Mouse (Mus musculus) midbrain, embryonic 11.5 days (tissue): ENCODE measurements around the gene Prkcd. TPM values are rescaled to one million over a fixed set of nuclear protein-coding genes. Genes with fewer than 3 reads are reported as not detected.

Experiments used
- ATAC-seq: fragments of 200-750 bp; cut with Nextera tagmentation; 2 replicates; pipeline ENCODE4 v1.8.0; 2017; ENCODE audit warnings: moderate TSS enrichment, moderate library complexity; ENCODE audit not compliant: low FRiP score
- DNase-seq: peaks from one replicate; pipeline ENCODE4 v3.0.0; 2015; ENCODE audit warnings: low spot score; ENCODE audit errors: missing footprints
- H3K27ac ChIP-seq: fragments of 300-500 bp; sonication (generic); 2 replicates; pipeline ENCODE4 v1.5.1; 2014; ENCODE audit warnings: low read depth, low read length
- H3K27me3 ChIP-seq: fragments of 300-500 bp; sonication (generic); 2 replicates; pipeline ENCODE4 v1.6.1; 2014; ENCODE audit warnings: mild to moderate bottlenecking, low read length, moderate library complexity, mixed read lengths; ENCODE audit not compliant: control insufficient read depth, insufficient read depth
- H3K36me3 ChIP-seq: fragments of 300-500 bp; sonication (generic); 2 replicates; pipeline ENCODE4 v1.6.1; 2014; ENCODE audit warnings: mild to moderate bottlenecking, low read length, moderate library complexity, mixed read lengths; ENCODE audit not compliant: control insufficient read depth, insufficient read depth
- H3K4me1 ChIP-seq: fragments of 300-500 bp; sonication (generic); 2 replicates; pipeline ENCODE4 v1.6.1; 2014; ENCODE audit warnings: low read length; ENCODE audit not compliant: control insufficient read depth, insufficient read depth
- H3K4me2 ChIP-seq: fragments of 300-500 bp; sonication (generic); 2 replicates; pipeline ENCODE4 v1.6.1; 2014; ENCODE audit warnings: mild to moderate bottlenecking, moderate library complexity
- H3K4me3 ChIP-seq: fragments of 300-500 bp; sonication (generic); 2 replicates; pipeline ENCODE4 v1.5.1; 2014; ENCODE audit warnings: low read depth, low read length
- H3K9ac ChIP-seq: fragments of 300-500 bp; sonication (generic); 2 replicates; pipeline ENCODE4 v1.6.1; 2014; ENCODE audit warnings: low read length
- H3K9me3 ChIP-seq: fragments of 300-500 bp; sonication (generic); 2 replicates; pipeline ENCODE4 v1.6.1; 2016; ENCODE audit warnings: low read length; ENCODE audit not compliant: control insufficient read depth
- WGBS: fragments of 180-500 bp; shearing (Covaris S2); extraction: QIAGEN DNeasy Blood & Tissue Kit; methylation state at CpG from one replicate; pipeline ENCODE4 v1.1.7; 2014; 5-methylcytosine and 5-hydroxymethylcytosine counted together
- polyA plus RNA-seq: library from polyadenylated mRNA; unstranded; fragments of >200 nt; fragmentation: Nextera tagmentation; extraction: Ambion mirVana; gene quantifications from 2 replicates; pipeline ENCODE4 v1.2.1, GENCODE M21; 2014

The Prkcd gene
- polyA plus RNA-seq = 17.6 and 20.1 TPM in 2 replicates

DNA sequence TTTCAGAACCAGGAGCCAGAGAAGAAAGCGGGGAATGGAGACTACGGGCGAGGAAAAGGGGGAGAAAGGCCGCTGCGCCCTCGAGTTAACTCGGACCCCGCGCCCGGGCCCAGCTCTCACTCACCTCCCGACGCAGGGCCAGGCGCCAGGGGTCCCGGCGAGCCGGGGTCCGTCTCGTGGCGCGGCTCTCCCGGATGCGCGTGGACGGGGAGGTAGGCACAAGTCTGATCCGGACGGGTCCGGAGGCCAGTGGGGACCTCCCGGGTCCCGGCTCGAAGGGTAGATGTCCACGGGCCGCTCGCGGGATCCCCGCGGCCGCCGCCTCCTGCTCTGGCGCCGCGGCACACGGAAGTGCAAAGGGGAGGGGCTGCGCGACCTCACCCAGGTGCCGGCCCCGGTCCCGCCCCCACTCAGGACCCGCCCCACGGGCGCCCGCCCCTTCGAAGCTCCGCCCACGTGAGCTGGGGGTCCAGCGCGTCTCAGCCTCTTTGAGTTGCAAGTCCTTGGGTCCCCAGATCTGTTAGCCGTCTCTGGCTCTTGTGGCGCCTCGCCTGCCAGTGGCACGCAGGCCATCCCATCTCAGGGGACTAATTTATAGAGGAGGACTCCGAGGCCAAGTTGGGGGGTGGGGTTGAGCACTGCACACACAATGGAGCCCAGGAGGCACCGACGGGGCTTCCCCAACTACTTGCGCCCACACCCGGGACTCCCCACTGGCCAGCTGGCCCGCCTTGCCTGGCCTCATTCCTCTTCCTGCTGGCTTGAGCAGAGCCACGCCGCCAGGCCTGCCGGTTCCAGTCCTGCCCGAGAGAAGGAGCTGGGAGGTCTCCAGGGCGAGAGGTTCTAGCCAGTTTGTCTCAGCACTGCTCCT lies at the start of gene Prkcd:
TSS of gene Prkcd (minus strand) at position 355 of the 871 bp plus-strand sequence.
- no peaks in the 10 kb centered on the region for H3K9me3 ChIP-seq
- ATAC-seq (peak; percentile 58), DNase-seq (peak; percentile 95)
- peak within 1 kb of the TSS; percentile 41 for H3K4me3 ChIP-seq
- peak within 1 kb of the TSS; percentile 58 for H3K9ac ChIP-seq
- H3K4me2 ChIP-seq = peak within 1 kb of the TSS; percentile 56
- no peak within 1 kb of the TSS for H3K27ac ChIP-seq
- peaks cover 18% of the 10 kb centered on the region for H3K4me1 ChIP-seq
- H3K27me3 ChIP-seq = peaks cover 9% of the 10 kb centered on the region
- no peaks in the 10 kb centered on the region for H3K36me3 ChIP-seq
- under 1% methylated on average over 69 of the region's 71 CpGs for WGBS

DNA sequence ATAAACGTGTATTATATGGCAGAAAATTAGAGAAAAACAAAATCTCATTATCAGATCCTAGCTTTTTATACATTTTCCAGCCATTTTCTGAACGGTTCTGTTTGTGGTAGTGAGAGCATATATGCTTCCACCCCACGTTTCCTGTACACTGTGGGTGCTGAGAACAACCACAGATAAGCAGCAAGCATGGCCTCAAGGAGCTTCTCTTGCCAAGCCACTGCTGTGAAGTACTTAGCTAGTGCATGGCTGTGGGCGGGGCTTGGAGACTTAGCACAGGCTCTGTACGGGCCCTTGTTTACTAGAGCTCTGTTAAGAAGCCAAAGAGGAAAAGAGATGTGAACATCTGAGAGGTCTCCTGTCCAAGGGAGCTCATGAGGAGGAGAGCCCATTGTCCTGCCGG lies 48.9 kb upstream of the Prkcd start:
- no peak overlapping the region for H3K4me3 ChIP-seq
- DNase-seq (no peak), ATAC-seq (no peak)
- H3K36me3 ChIP-seq = 0 out of 2 replicates have a peak, but pooled peaks cover 2% of the 10 kb centered on the region
- H3K9ac ChIP-seq = no peak overlapping the region
- WGBS = 51% methylated on average over 6 of the region's 6 CpGs
- no peaks in the 10 kb centered on the region for H3K4me1 ChIP-seq
- no peak overlapping the region for H3K4me2 ChIP-seq
- no peaks in the 10 kb centered on the region for H3K27me3 ChIP-seq
- no peaks in the 10 kb centered on the region for H3K9me3 ChIP-seq
- H3K27ac ChIP-seq = no peak overlapping the region

DNA sequence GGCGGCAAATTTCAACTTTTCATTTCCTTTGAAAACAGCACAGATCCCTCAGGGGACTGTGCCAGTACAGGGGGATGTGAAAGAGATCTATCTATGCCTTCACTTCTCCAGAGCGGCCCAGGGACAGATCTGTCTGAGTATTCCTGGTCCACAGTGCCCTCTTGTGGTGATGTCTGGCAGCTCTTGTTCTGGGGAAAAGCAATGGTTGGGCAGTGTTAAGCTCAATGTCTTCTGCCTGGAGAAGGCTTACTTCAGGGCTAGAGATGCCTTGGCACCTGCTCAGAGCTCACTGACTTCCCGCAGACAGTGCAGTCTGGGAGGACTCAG lies 45.9 kb upstream of the Prkcd start:
- no peaks in the 10 kb centered on the region for H3K4me1 ChIP-seq
- H3K27me3 ChIP-seq = no peaks in the 10 kb centered on the region
- peak; percentile 97 for DNase-seq
- 9% methylated on average over 3 of the region's 3 CpGs for WGBS
- no peak overlapping the region for H3K4me3 ChIP-seq
- H3K9me3 ChIP-seq = no peaks in the 10 kb centered on the region
- peak; percentile 65 for ATAC-seq
- H3K27ac ChIP-seq = no peak overlapping the region
- peaks cover 4% of the 10 kb centered on the region; the same call in 1 of the 2 replicates for H3K36me3 ChIP-seq
- H3K4me2 ChIP-seq = no peak overlapping the region
- no peak overlapping the region for H3K9ac ChIP-seq

DNA sequence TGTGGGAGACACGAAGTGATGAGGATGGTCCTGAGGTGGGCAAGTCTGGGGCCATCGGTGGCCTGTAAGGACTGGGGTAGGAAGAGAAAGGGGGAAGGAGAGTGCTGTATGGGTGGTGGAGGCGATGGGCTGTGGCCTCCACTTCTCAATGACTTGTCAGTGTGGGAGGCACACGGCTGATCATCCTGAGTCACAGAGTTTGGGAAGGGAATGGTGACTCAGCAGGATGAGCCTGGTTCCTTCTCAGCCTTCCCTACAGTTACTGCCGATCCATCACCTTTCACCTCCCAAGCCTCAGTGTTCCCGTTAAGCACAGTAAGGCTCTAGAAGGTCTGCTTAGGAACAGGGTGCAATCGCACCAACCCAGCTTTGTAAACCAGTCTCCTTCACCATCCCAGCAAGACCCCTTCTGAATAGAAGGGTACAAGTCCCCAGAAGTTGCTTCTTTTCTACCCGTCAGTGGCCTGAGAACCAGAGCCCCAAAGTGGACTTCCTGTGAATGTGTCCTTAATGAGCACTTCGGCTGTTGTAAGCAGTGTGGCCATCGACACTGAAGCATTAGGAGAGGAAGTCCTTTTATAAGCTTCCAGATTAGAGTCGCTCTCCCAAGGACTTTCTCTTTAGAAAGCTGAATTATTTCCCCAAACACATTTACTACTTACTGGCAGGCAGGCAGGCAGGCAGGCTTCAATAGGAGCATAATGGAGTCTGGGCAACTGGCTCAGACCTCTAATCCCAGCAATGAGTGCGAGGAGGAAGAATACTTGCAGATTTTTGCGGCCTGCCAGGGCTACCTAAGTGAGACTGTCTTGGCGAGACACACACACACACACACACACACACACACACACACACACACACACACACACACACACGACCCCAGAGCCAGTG lies 45.3 kb upstream of the Prkcd start:
- Histone ChIP-seq H3K4me1 (no peaks in the 10 kb centered on the region), H3K4me3 (no peak overlapping the region), H3K4me2 (no peak overlapping the region), H3K36me3 (peaks cover 4% of the 10 kb centered on the region; the same call in 1 of the 2 replicates), H3K9ac (no peak overlapping the region), H3K27ac (no peak overlapping the region), H3K27me3 (no peaks in the 10 kb centered on the region), H3K9me3 (no peaks in the 10 kb centered on the region)
- DNase-seq = no peak
- ATAC-seq = no peak
- 76% methylated on average over 15 of the region's 15 CpGs for WGBS

DNA sequence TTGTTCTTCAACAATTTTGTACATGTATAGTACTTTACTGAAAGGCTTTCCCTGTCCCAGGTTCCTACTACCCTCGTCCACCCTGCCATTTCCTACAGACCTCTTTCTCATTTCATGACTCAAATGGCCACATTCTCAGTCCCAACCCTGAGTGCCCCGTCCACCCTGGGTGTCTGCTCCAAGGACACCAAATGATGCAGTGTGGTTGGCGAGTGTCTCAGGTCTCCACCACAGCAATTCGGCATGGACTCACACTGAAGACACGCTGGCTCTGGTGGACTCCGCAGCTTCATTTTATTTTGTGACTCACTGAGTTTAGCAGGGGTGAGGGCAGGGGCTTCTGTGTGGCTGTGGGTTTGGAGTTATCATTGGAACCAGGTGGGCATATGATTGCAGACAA lies 44.2 kb upstream of the Prkcd start:
- Histone ChIP-seq H3K36me3 (peaks cover 4% of the 10 kb centered on the region; the same call in 1 of the 2 replicates), H3K27ac (no peak overlapping the region), H3K4me1 (no peaks in the 10 kb centered on the region), H3K9ac (no peak overlapping the region), H3K4me3 (no peak overlapping the region), H3K9me3 (no peaks in the 10 kb centered on the region), H3K4me2 (no peak overlapping the region), H3K27me3 (no peaks in the 10 kb centered on the region)
- 92% methylated on average over 6 of the region's 6 CpGs for WGBS
- ATAC-seq = no peak
- DNase-seq = no peak

DNA sequence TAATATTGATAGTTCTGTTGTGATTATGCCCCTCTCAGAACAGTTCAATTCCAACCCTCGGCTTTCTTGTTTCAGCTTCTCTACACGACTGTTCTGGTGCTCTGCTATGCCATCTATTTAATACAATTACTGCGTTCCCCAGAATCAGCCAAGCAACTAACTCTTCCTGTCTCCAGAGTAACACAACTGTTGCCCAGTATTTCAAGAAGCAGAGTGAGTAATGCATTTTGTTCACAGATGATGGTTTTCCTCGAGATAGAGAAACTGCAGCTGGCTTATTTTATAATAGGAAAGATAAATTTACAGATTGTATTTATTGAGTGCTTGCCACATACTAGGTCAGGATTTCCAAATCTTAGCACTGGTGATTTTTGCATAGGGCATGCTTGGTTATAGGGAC lies 40.6 kb upstream of the Prkcd start:
- Histone ChIP-seq H3K4me1 (no peaks in the 10 kb centered on the region), H3K27me3 (no peaks in the 10 kb centered on the region), H3K27ac (no peak overlapping the region), H3K9ac (no peak overlapping the region), H3K36me3 (peaks cover 2% of the 10 kb centered on the region; the same call in 1 of the 2 replicates), H3K4me3 (no peak overlapping the region), H3K4me2 (no peak overlapping the region), H3K9me3 (no peaks in the 10 kb centered on the region)
- ATAC-seq = no peak
- WGBS = 88% methylated on average over 4 of the region's 4 CpGs
- no peak for DNase-seq

DNA sequence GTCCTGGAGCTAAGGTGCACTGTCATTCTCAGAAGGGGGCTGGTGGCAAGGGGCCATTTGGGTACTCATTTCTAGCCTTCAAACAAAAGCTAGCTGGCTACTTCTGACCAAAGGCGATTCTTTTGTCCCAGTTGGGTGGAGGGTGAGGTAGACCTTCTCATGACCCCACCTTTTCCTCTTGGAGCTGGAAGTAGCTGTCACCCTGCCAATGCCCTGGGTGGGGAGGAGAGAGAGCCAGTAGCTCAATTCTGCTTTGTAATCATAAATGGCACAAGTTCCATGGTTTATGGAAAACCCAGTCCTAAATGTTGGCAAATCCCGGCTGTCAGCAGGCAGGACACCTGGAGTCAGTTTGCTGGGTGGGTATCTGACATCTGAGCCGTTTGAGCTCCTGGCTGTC lies 40.1 kb upstream of the Prkcd start:
- no peak overlapping the region for H3K9ac ChIP-seq
- no peaks in the 10 kb centered on the region for H3K27me3 ChIP-seq
- H3K36me3 ChIP-seq = peaks cover 2% of the 10 kb centered on the region; the same call in 1 of the 2 replicates
- H3K4me1 ChIP-seq = no peaks in the 10 kb centered on the region
- no peak overlapping the region for H3K4me2 ChIP-seq
- H3K27ac ChIP-seq = no peak overlapping the region
- ATAC-seq = no peak
- H3K9me3 ChIP-seq = no peaks in the 10 kb centered on the region
- no peak overlapping the region for H3K4me3 ChIP-seq
- 83% methylated on average over 3 of the region's 3 CpGs for WGBS
- DNase-seq = no peak

DNA sequence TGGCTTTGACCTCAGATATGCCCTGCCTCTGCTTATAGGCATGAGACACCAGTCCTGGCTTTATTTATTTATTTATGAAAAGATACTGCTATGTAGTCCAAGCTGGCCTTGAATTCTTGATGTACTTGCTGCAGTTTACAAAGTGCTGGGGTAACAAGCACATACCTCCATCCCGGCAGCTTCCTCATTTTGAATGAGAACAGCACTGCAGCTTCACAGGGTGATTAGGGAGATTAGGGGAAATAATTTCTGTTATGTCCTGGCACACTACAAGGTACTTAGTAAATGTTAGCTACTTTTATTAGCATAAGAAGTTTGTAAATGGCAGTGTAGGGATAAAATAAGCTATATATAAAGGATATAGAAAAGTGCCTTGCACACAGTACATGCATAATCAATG lies 29.5 kb upstream of the Prkcd start:
- no peaks in the 10 kb centered on the region for H3K9me3 ChIP-seq
- no peaks in the 10 kb centered on the region for H3K27me3 ChIP-seq
- DNase-seq (no peak), ATAC-seq (no peak)
- H3K27ac ChIP-seq = no peak overlapping the region
- H3K9ac ChIP-seq = no peak overlapping the region
- H3K4me2 ChIP-seq = no peak overlapping the region
- no peaks in the 10 kb centered on the region for H3K4me1 ChIP-seq
- no peak overlapping the region for H3K4me3 ChIP-seq
- H3K36me3 ChIP-seq = no peaks in the 10 kb centered on the region
- 90% methylated on average over 1 of the region's 1 CpGs for WGBS
